Mouse (Mus musculus) lung, postnatal 36 days (tissue): Measurements from ENCODE around the gene Zfp652.
"Not testable (repeated sequence)": the region's sequence is repeated elsewhere in the genome, so short reads cannot be mapped to it uniquely, and the experiment has no call there.

ENCODE experiments used
- DNase-seq: peaks from one replicate; pipeline ENCODE4 v3.0.0; 2022; ENCODE audit warnings: mixed read lengths

Gene Zfp652

GRCm38 (mm10) chr11:95858528-95859467 lies 146.3 kb downstream of the Zfp652 start:
- peak; percentile 99 for DNase-seq

DNA sequence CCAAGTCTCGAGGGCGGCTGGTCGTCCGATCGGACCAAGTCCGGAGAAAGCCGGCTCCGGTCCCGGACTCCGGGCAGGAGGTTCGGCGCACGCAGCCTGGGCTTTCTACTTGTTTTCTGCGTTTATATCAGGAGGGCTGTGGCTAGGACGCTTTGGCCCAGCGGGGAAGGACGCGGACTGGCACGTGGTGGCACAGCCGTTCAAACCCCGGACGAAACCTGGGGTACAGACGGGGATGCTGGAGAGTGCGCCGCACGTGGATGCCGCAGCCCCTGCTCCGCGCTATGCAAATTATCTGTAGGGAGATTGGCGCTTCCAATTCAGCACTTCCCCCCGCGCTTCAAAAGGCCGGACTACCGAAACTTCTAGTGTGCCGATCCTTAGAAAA lies 147.0 kb downstream of the Zfp652 start:
- DNase-seq: peak; percentile 68

DNA sequence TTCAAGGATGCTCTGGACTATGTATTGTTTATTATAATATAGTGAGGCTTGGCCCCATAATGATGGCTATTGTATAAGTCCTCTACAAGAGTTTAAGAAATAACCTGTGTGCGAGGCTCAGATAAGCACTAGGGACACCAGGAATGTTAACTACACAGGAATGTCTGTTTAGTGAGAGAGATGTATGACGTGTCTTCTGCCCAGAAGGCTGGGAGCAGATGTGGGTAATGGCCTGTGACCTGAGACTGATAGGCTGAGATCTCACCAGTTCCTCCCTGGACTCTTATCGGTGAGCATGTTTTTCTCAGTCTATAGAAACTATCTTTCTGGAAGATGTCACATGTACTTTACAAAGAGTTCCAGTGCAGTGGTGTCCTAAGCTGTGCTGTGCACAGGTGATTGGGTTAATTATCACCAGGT lies 147.6 kb downstream of the Zfp652 start:
- no peak for DNase-seq

- DNase-seq: no peak
Measured at GRCm38 (mm10) chr11:95861397-95861796, 148.9 kb downstream of the Zfp652 start.

DNA sequence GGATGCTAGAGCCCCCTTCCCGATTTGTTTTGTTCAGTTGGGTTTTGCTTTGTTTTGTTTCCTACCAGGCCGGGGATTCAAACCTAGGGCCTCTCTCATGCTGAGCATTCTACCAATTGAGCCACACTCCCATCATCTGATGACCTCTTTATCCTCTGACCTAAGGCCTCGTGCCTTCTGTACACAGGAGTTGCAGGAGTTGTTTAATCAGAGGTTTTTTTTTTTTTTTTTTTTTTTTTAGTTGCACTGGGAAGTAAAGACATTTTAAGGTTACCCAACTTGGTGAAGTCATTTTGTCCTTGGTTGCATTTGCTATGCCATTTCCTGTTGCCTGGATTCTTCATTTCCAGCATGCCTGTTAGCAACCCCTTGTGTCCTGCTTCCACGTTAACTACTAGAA lies 157.0 kb downstream of the Zfp652 start:
- DNase-seq: no peak

DNA sequence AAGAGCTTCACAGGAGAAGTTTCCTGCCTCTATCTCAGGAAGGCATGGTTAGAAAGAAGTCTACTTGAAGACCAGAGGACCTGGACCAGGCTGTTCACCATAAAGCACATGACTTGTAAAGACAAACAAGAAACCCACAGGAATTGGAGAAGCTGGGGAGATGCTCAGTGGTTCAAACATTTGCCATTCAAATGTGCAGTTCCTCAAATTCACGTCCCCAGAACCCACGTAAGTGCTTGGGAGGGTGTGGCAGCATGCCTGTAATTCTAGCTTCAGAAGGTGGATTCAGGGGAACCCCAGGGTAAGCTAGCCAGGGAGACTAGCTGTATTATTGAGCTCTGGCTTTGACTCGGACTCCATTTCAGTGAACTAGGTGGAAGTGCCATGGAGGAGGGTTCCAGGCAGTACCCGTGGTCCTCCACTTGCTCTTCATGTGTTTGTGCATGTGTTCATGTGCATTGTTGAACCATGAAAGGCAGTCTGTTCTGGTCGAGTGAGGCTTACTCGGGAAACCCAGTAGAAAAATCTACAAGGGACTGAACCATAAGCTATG lies 157.5 kb downstream of the Zfp652 start:
- DNase-seq: peak; percentile 26

DNA sequence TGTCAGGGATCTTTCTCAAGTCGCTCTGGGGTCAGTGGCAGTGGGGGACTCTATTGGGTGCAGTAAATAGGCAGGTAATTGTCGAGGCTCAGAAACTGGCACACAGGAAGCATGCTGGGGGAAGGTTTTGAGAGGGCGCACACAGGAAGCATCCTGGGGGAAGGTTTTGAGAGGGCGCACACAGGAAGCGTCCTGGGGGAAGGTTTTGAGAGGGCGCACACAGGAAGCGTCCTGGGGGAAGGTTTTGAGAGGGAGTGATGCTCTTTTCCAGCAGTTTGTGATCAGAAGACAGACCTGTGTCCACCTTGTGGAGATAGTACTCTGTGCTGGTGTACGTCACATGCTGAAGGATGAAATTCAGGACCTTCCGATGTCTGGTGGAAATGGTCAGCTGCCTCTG lies 163.3 kb downstream of the Zfp652 start:
- no peak for DNase-seq

DNA sequence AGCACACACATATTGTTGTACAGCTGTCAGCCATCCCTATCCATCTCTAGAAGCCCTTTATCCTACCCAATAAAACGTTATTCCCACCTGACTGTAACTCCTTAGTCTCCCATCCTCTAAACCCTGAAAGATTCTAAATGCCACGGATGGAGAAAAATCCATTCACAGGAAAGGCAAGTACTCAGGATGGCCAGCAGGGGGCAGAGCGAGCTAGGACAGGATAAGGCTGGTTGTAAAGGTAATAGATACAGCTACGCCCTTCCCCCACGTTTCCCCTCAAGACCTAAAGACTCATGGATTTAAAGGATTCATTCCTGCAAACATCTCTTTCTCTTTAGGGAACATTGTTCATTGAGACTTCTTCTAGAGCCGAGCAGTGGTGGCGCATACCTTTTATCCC lies 163.8 kb downstream of the Zfp652 start:
- peak; percentile 57 for DNase-seq

- DNase-seq: not testable (repeated sequence)
Measured at GRCm38 (mm10) chr11:95879861-95880260, 167.4 kb downstream of the Zfp652 start.
